Mouse (Mus musculus): ENCODE measurements at regions not wholly inside any gene's neighbourhood (a gene's known extent, or its start where the extent isn't known, plus 50 kb on each side); places are given as distances from the start of the nearest gene placed in this dataset.

- no peak for DNase-seq (ENCODE audit: low spot score)
Observed at GRCm38 (mm10) chr1:89207306-89207705, 137.1 kb downstream of the Sh3bp4 start.

GRCm38 (mm10) chr1:89211116-89211515 lies 140.9 kb downstream of the Sh3bp4 start:
- no peak for DNase-seq (ENCODE audit: low spot score)

GRCm38 (mm10) chr1:89228426-89228825 lies 158.2 kb downstream of the Sh3bp4 start:
- DNase-seq (ENCODE audit: low spot score), result no peak

GRCm38 (mm10) chr1:89231756-89232155 lies 161.5 kb downstream of the Sh3bp4 start:
- DNase-seq (ENCODE audit: low spot score), result no peak

- no peak for DNase-seq (ENCODE audit: low spot score)
Observed at GRCm38 (mm10) chr1:89232391-89232790, 162.2 kb downstream of the Sh3bp4 start.

GRCm38 (mm10) chr1:89234895-89235294 lies 164.7 kb downstream of the Sh3bp4 start:
- DNase-seq (ENCODE audit: low spot score), result no peak

GRCm38 (mm10) chr1:89235296-89235695 lies 165.1 kb downstream of the Sh3bp4 start:
- DNase-seq (ENCODE audit: low spot score), result peak; percentile 36

GRCm38 (mm10) chr1:89237696-89238095 lies 167.5 kb downstream of the Sh3bp4 start:
- no peak for DNase-seq (ENCODE audit: low spot score)

- DNase-seq (ENCODE audit: low spot score), result no peak
Observed at GRCm38 (mm10) chr1:89244598-89244997, 174.4 kb downstream of the Sh3bp4 start.

- no peak for DNase-seq (ENCODE audit: low spot score)
Observed at GRCm38 (mm10) chr1:89245202-89246003, 175.2 kb downstream of the Sh3bp4 start.

GRCm38 (mm10) chr1:89251753-89252152 lies 181.5 kb downstream of the Sh3bp4 start:
- no peak for DNase-seq (ENCODE audit: low spot score)

- no peak for DNase-seq (ENCODE audit: low spot score)
Observed at GRCm38 (mm10) chr1:89252528-89252927, 182.3 kb downstream of the Sh3bp4 start.

- no peak for DNase-seq (ENCODE audit: low spot score)
Observed at GRCm38 (mm10) chr1:89257945-89258344, 187.7 kb downstream of the Sh3bp4 start.

GRCm38 (mm10) chr1:89265771-89266170 lies 188.8 kb upstream of the Agap1 start:
- DNase-seq (ENCODE audit: low spot score), result no peak

GRCm38 (mm10) chr1:89268806-89269205 lies 185.8 kb upstream of the Agap1 start:
- no peak for DNase-seq (ENCODE audit: low spot score)

GRCm38 (mm10) chr1:89271743-89272142 lies 182.9 kb upstream of the Agap1 start:
- no peak for DNase-seq (ENCODE audit: low spot score)

- no peak for DNase-seq (ENCODE audit: low spot score)
Observed at GRCm38 (mm10) chr1:89273021-89273420, 181.6 kb upstream of the Agap1 start.

GRCm38 (mm10) chr1:89273786-89274362 lies 180.7 kb upstream of the Agap1 start:
- no peak for DNase-seq (ENCODE audit: low spot score)

GRCm38 (mm10) chr1:89279382-89279781 lies 175.2 kb upstream of the Agap1 start:
- no peak for DNase-seq (ENCODE audit: low spot score)

- DNase-seq (ENCODE audit: low spot score), result no peak
Observed at GRCm38 (mm10) chr1:89281107-89281655, 173.4 kb upstream of the Agap1 start.

- no peak for DNase-seq (ENCODE audit: low spot score)
Observed at GRCm38 (mm10) chr1:89285041-89285440, 169.6 kb upstream of the Agap1 start.

- no peak for DNase-seq (ENCODE audit: low spot score)
Observed at GRCm38 (mm10) chr1:89287136-89287795, 167.3 kb upstream of the Agap1 start.

- DNase-seq (ENCODE audit: low spot score), result no peak
Observed at GRCm38 (mm10) chr1:89288001-89288400, 166.6 kb upstream of the Agap1 start.

All from testis, postnatal 14 days (tissue).